Mouse (Mus musculus) spleen, adult 2 months (tissue): ENCODE measurements around the gene Gm9970. TPM values are rescaled to one million over a fixed set of nuclear protein-coding genes. Genes with fewer than 3 reads are reported as not detected.

Source experiments
- DNase-seq, 2 experiments: peaks; one replicate each; pipeline versions ENCODE4 v3.0.0 to v3.0.0-alpha.2; 2012 to 2021; ENCODE audit warnings: low spot score in 2 of 2, low read depth in 1 of 2
- H3K27ac ChIP-seq: fragments of 200-500 bp; 2 replicates; pipeline ENCODE4 v1.5.1; 2012; ENCODE audit warnings: low read length, inconsistent platforms; ENCODE audit not compliant: insufficient read depth
- H3K27me3 ChIP-seq: fragments of 200-500 bp; 2 replicates; pipeline ENCODE4 v1.6.1; 2012; ENCODE audit warnings: mild to moderate bottlenecking, moderate library complexity, low read length, inconsistent platforms; ENCODE audit not compliant: control insufficient read depth, insufficient read depth
- H3K36me3 ChIP-seq: fragments of 200-500 bp; 2 replicates; pipeline ENCODE4 v1.6.1; 2012; ENCODE audit warnings: mild to moderate bottlenecking, low read length, inconsistent platforms; ENCODE audit not compliant: control insufficient read depth, insufficient read depth
- H3K4me1 ChIP-seq: fragments of 200-500 bp; 2 replicates; pipeline ENCODE4 v1.6.1; 2011; ENCODE audit warnings: inconsistent platforms; ENCODE audit not compliant: control insufficient read depth, insufficient read depth, insufficient read length
- H3K4me3 ChIP-seq: fragments of 200-500 bp; 2 replicates; pipeline ENCODE4 v1.5.1; 2011; ENCODE audit warnings: mild to moderate bottlenecking, inconsistent platforms; ENCODE audit not compliant: insufficient read depth, insufficient read length; ENCODE audit errors: extremely low read depth
- CTCF ChIP-seq: fragments of 200-500 bp; IDR thresholded peaks from 2 replicates; pipeline ENCODE4 v1.5.1; 2011; ENCODE audit warnings: mild to moderate bottlenecking, inconsistent platforms; ENCODE audit not compliant: insufficient read depth, insufficient read length, insufficient replicate concordance; ENCODE audit errors: extremely low read depth
- POLR2A ChIP-seq: fragments of 200-500 bp; IDR thresholded peaks from 2 replicates; pipeline ENCODE4 v1.6.1; 2011; ENCODE audit warnings: low read depth, low read length, inconsistent platforms
- WGBS: fragments of 180-500 bp; shearing (Covaris S2); methylation state at CpG from one replicate; pipeline ENCODE4 v1.1.7; 2018; 5-methylcytosine and 5-hydroxymethylcytosine counted together
- polyA plus RNA-seq: library from polyadenylated mRNA; depleted of rRNA; stranded (reverse); fragments of >200 nt; gene quantifications from 2 replicates; pipeline ENCODE4 v1.2.3, GENCODE M21; 2012

Gene Gm9970
- polyA plus RNA-seq, 1 experiment, result 0.29 TPM

DNA sequence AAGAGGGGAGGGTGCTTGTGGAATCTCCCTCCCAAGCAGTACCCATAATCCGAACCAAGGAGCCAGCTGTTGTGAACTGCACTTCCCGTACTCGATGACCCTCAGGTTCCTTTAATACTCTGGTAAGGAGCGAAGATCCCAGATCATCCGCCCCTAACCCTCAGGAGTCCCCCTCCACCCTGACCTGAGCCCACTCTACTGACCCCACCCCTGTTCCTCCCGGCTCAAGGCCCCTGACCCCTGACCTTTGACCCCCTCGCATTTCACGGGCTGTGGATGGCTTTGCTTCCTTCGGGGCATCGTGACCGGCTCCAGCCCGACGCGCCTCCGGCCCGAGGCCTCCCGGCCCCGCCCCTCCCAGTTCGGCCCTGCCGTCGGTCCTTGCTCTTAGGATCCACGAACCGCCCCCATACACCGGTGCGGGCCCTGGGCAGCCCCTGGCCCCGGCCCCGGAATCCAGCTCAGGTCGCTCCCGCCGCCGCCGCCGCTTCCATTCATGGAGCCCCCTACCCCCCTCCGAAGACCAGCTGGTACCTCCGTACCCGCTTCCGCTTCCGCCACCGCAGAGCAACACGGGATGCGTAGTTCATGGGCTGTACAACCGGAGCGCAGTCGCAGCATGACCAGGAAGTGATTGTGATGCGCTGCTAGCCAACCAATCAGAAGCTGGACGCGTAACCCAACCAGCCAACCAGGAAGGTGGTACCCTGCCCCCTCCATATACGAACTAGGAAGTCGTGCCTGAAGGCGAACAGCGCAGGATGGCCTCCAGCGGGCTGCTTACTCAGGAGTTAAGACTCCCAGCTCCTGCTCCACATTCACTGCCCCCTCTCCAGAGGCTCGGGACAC, 39.1 kb downstream of the Gm9970 start, which contains the start of gene Zfp513:
Gene Zfp513 (minus strand): TSS at position 562 of the 849 bp plus-strand sequence.
- Histone ChIP-seq H3K27me3 (no peaks in the 10 kb centered on the region), H3K27ac (peak within 1 kb of the TSS; percentile 73), H3K4me1 (peaks cover 11% of the 10 kb centered on the region), H3K36me3 (peaks cover 49% of the 10 kb centered on the region), H3K4me3 (peak within 1 kb of the TSS; percentile 67)
- peak; percentile 93 to 97 for DNase-seq
- WGBS, result 2% methylated on average over 52 of the region's 53 CpGs
- TF ChIP-seq CTCF, result no peak
- TF ChIP-seq POLR2A, result peak; percentile 91

DNA sequence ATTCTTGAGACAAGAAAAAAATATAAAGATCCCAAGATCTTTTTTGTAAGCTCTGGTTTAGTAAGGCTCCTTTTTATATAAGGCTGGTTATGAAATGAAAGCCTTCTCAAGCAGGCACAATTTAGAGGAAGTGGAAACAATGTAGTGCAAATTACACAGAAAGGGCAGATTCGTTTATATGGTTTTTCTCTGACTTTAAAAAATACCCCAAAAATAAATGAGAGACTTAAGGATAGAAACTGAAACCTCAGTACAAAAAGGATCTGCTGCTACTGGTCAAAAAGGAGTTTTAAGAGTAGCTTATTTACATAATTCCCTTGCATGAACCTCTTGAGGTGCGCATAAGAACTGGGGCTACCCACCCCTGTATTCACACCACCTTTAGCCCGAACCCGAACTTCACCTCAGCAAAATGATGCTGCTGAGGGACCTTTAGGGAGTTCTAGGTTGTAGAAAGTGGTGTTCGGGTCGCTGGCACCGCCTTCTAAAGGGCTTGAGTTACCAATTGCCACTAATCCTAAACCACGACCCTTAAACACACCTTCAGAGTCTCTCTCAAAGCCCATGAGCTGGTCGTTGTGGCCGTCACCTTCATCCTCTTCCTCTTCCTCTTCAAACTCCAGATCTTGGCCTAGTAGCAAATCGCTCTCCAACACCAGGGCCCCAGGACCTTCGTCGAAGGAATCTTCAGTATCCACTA, 39.8 kb downstream of the Gm9970 start:
- peak overlapping the region; percentile 67 for H3K4me3 ChIP-seq
- H3K27me3 ChIP-seq, result no peaks in the 10 kb centered on the region
- H3K36me3 ChIP-seq, result peaks cover 53% of the 10 kb centered on the region
- no peak for DNase-seq
- no peak for TF ChIP-seq CTCF
- TF ChIP-seq POLR2A, result no peak
- peak overlapping the region; percentile 72 for H3K27ac ChIP-seq
- 3% methylated on average over 13 of the region's 13 CpGs for WGBS
- peaks cover 11% of the 10 kb centered on the region for H3K4me1 ChIP-seq

DNA sequence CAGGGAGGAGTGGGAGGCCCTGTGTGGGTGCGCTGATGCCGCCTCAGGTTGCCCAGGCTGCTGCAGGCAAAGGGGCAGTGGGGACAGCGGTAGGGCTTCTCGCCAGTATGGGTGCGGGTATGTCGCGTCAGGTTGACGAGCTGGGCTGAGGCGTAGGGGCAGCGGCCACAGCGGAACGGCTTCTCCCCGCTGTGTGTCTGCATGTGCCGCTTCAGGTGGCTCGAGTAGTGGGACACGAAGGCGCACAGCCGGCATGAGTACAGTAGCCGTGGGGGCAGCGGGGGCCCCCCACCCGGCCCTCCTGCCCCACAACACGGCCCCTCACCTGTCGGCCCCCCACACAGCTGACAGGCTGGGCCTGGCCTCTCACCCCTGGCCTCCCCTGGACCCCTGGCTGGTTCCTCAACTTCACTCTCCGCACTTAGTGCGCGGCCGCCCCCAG, 40.7 kb downstream of the Gm9970 start:
- TF ChIP-seq POLR2A (no peak), CTCF (no peak)
- Histone ChIP-seq H3K27ac (no peak overlapping the region), H3K36me3 (peaks cover 54% of the 10 kb centered on the region), H3K27me3 (no peaks in the 10 kb centered on the region), H3K4me3 (no peak overlapping the region), H3K4me1 (peaks cover 11% of the 10 kb centered on the region)
- WGBS, result 90% methylated on average over 27 of the region's 27 CpGs
- no peak for DNase-seq

DNA sequence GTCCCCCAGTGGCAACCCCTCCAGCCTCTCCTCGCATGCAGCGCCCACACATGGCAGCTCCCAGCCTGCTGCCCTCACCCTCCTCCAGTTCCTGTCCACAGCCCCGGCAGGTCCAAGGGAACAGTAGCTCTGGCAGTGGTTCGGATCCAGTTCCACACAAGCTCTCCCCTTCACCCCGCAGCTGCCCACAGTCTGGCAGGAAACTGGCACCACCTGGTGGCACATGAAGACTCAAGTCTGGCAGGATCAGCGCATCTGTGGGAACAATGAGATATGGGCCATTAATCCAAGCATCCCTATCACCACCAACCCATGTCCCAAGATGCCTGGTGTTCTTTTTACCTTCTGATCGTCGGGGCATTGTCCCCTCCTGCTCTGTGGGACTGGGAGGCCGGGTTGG, 41.1 kb downstream of the Gm9970 start:
- Histone ChIP-seq H3K27ac (no peak overlapping the region), H3K4me3 (no peak overlapping the region), H3K36me3 (peaks cover 56% of the 10 kb centered on the region), H3K27me3 (no peaks in the 10 kb centered on the region), H3K4me1 (peaks cover 11% of the 10 kb centered on the region)
- DNase-seq, result no peak
- TF ChIP-seq POLR2A (no peak), CTCF (no peak)
- WGBS, result 87% methylated on average over 9 of the region's 9 CpGs

DNA sequence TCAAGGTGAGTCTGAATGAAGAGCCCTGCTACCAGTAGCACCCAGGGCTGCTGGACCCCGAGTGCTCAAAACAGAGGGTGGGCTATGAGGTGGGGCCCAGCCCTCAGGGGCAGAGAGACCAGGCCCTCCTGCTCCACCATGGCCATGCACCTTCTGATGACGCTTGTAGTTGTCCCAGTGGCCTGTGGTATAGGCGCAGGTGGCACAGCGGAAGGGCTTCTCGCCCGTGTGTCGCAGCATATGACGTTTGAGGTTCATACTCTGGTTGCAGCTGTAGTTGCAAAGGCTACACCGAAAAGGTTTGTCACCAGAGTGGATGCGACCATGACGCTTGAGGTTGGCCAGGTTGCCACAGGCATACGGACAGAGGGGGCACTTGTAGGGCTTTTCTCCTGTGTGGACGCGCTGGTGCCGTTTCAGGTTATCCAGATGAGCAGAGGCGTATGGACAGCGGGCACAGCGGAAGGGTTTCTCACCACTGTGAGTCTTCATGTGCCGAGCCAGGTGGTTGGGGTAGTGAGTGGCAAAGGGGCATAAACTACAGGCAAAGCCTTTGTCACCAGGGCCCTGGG, 41.6 kb downstream of the Gm9970 start:
- WGBS, result 95% methylated on average over 19 of the region's 19 CpGs
- TF ChIP-seq POLR2A, result no peak
- TF ChIP-seq CTCF, result no peak
- Histone ChIP-seq H3K4me3 (no peak overlapping the region), H3K27ac (no peak overlapping the region), H3K4me1 (peaks cover 11% of the 10 kb centered on the region), H3K36me3 (peaks cover 56% of the 10 kb centered on the region), H3K27me3 (no peaks in the 10 kb centered on the region)
- no peak for DNase-seq

DNA sequence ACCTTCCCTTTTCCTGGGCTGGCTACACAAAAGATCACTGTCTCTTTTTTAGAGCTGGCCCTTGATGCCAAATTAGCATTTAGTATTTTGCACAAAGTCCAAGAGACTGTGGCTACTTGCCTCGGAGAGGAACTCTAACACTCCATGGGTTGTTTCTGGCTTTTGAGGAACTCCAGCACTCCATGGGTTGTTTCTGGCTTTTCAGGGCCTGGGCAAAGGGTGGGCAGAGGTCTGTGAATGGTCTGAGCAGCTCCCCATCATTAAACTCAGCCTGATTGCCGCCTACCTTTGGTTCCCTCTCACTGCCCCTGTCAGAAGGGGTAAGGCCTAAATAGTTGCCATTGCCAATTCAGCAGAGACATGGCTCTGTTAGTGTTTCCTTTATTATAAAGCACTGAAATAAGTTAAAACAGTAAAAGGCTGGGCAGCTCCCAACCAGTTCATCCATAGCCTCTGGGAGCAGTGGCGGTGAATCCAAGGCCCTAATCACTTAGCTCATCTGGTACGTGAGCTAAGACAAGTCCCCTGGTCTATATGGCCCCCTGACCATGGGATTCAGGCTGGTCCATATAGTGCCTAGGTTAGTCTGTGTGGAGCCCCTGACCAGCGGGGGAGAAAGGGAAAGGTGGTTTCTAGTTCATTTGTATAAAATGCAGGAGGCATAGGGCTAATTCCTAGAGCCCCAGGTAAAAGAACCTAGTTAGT, 42.3 kb downstream of the Gm9970 start:
- 90% methylated on average over 5 of the region's 5 CpGs for WGBS
- H3K4me1 ChIP-seq, result peaks cover 13% of the 10 kb centered on the region

More for the DNA sequence above, 42.3 kb downstream of the Gm9970 start:
- Histone ChIP-seq H3K27me3 (no peaks in the 10 kb centered on the region), H3K36me3 (peaks cover 53% of the 10 kb centered on the region), H3K27ac (no peak overlapping the region), H3K4me3 (no peak overlapping the region)
- TF ChIP-seq POLR2A (no peak), CTCF (no peak)
- DNase-seq, result no peak
